Mouse (Mus musculus) ES-Bruce4 (cell line): ENCODE measurements around the gene Iqcd.

Experiments
- CTCF ChIP-seq: IDR thresholded peaks from one replicate; pipeline ENCODE4 v1.8.1; 2011; ENCODE audit warnings: low read depth, low read length
- EP300 ChIP-seq: IDR thresholded peaks from 2 replicates; pipeline ENCODE4 v1.6.1; 2011; ENCODE audit warnings: low read depth, low read length; ENCODE audit not compliant: insufficient read depth
- POLR2A ChIP-seq: IDR thresholded peaks from one replicate; pipeline ENCODE4 v1.8.1; 2011; ENCODE audit warnings: low read length; ENCODE audit not compliant: insufficient read depth

DNA sequence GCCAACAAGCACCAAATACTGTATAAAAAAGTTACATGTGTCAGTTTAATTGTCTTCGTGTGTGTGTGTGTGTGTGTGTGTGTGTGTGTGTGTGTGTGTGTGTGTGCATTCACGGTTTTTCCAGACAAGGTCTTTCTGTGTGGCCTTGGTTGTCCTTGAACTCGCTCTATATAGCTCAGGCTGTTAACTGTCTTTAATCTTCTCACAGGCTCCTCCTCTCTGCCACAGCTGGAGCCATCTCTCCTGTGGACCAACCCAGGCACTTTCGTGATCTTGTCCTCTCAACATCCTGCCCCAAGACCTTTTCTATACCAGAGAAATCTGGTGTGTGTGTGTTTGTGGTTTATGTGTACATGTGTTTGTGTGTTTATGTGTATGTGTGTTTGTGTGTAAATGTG, 24.9 kb upstream of the Iqcd start:
- no peak for TF ChIP-seq EP300
- TF ChIP-seq POLR2A: no peak
- TF ChIP-seq CTCF: no peak
